ENCODE assay signal across 32 mouse cellular contexts in genomic region chr5:76108496-76108895, GRCm38 (mm10). TPM values are rescaled to one million over a fixed set of nuclear protein-coding genes. Genes with fewer than 3 reads are reported as not detected.
A peak's percentile ranks its signal among the peaks of the same experiment; 100 is the strongest.
DNase-seq lines count a peak whose midpoint lies in the region; ATAC-seq and TF ChIP-seq lines count a peak whose summit lies in the region.
"Had no signal": no experiment of that assay in that cellular context is flagged by ENCODE, and none has a peak within 500 bp of the region (broad histone marks: within the 10 kb centered on the region; RNA-seq: fewer than 3 reads in every experiment).

No protein-coding gene starts in this region.

- no peak overlapping the region for H3K4me3 ChIP-seq in liver, postnatal 0 days (ENCODE audit: low read depth, low read length)
- H3K4me3 ChIP-seq: embryonic facial prominence, embryonic 10.5 days; embryonic facial prominence, embryonic 13.5 days; erythroblast, embryonic 14.5 days; forebrain, embryonic 12.5 days; forebrain, embryonic 15.5 days; heart, embryonic 12.5 days; heart, embryonic 15.5 days; hindbrain, embryonic 10.5 days; hindbrain, embryonic 13.5 days; intestine, embryonic 15.5 days had no signal

- no peak for TF ChIP-seq CTCF in liver, postnatal 0 days (IDR thresholded peaks at IDR 0.05; ENCODE audit: low read depth)

- H3K27me3 ChIP-seq in liver, postnatal 0 days (ENCODE audit: insufficient read depth, low read length): no peaks in the 10 kb centered on the region
- H3K27me3 ChIP-seq: CH12.LX; embryonic facial prominence, embryonic 13.5 days; forebrain, embryonic 12.5 days; forebrain, embryonic 15.5 days; heart, embryonic 12.5 days; heart, embryonic 15.5 days; hindbrain, embryonic 13.5 days; intestine, embryonic 15.5 days had no signal

- DNase-seq in adrenal gland, adult (ENCODE audit: inconsistent age in 2 of 2, low spot score in 1 of 2): peak; percentile 25 to 51
- no peak for DNase-seq in adrenal gland, postnatal 14 days
- DNase-seq in adrenal gland, postnatal 36 days: peak; percentile 5 to 31
- DNase-seq in adrenal gland, adult 18-20 months (ENCODE audit: low spot score in 2 of 2): no peak
- DNase-seq in 3T3-L1 (ENCODE audit: low read depth, low spot score): peak; percentile 70
- no peak for DNase-seq in liver, postnatal 0 days
- DNase-seq: adrenal gland, postnatal 10 days; B cell, adult 2 months; cerebellum, adult 11 months; cerebellum, adult 8-10 months; cerebellum, postnatal 36 days; embryo, embryonic 11 days; gastrocnemius, postnatal 10 days; gastrocnemius, postnatal 36 days; heart, postnatal 10 days; heart, postnatal 36 days; kidney, adult 11 months; kidney, adult 8-10 months had no signal

- TF ChIP-seq EP300 in liver, postnatal 0 days (IDR thresholded peaks at IDR 0.05; ENCODE audit: low read depth): no peak

- H3K4me1 ChIP-seq in liver, postnatal 0 days (ENCODE audit: insufficient read depth): no peaks in the 10 kb centered on the region
- H3K4me1 ChIP-seq: embryonic facial prominence, embryonic 10.5 days; embryonic facial prominence, embryonic 13.5 days; forebrain, embryonic 12.5 days; forebrain, embryonic 15.5 days; heart, embryonic 12.5 days; heart, embryonic 15.5 days; hindbrain, embryonic 10.5 days; hindbrain, embryonic 13.5 days; intestine, embryonic 15.5 days had no signal

- no peaks in the 10 kb centered on the region for H3K9me3 ChIP-seq in liver, postnatal 0 days (ENCODE audit: low read length)
- H3K9me3 ChIP-seq: embryonic facial prominence, embryonic 10.5 days; embryonic facial prominence, embryonic 13.5 days; forebrain, embryonic 12.5 days; forebrain, embryonic 15.5 days; G1E; heart, embryonic 12.5 days; heart, embryonic 15.5 days; hindbrain, embryonic 10.5 days; hindbrain, embryonic 13.5 days; intestine, embryonic 15.5 days had no signal

- no peak overlapping the region for H3K9ac ChIP-seq in liver, postnatal 0 days (replicated peaks)
- H3K9ac ChIP-seq: embryonic facial prominence, embryonic 13.5 days; forebrain, embryonic 12.5 days; forebrain, embryonic 15.5 days; heart, embryonic 12.5 days; heart, embryonic 15.5 days; hindbrain, embryonic 13.5 days; intestine, embryonic 15.5 days had no signal

- WGBS in liver, postnatal 0 days (ENCODE audit: insufficient replicate concordance): 66% methylated on average over 3 of the region's 3 CpGs

- no peak overlapping the region for H3K27ac ChIP-seq in liver, postnatal 0 days (ENCODE audit: low read depth)
- H3K27ac ChIP-seq: embryonic facial prominence, embryonic 10.5 days; embryonic facial prominence, embryonic 13.5 days; forebrain, embryonic 12.5 days; forebrain, embryonic 15.5 days; heart, embryonic 15.5 days; hindbrain, embryonic 10.5 days; hindbrain, embryonic 13.5 days; intestine, embryonic 15.5 days had no signal

- no peak overlapping the region for H3K4me2 ChIP-seq in liver, postnatal 0 days (ENCODE audit: low read depth, low read length)
- H3K4me2 ChIP-seq: embryonic facial prominence, embryonic 13.5 days; forebrain, embryonic 12.5 days; forebrain, embryonic 15.5 days; heart, embryonic 12.5 days; heart, embryonic 15.5 days; hindbrain, embryonic 13.5 days; intestine, embryonic 15.5 days had no signal

- ATAC-seq in liver, postnatal 0 days: no peak
- ATAC-seq: activated CD4-positive, CD25-positive, alpha-beta regulatory T cell, adult 4 months; forebrain, embryonic 15.5 days; hindbrain, embryonic 16.5 days; intestine, embryonic 15.5 days had no signal

- no peaks in the 10 kb centered on the region for H3K36me3 ChIP-seq in liver, postnatal 0 days (replicated peaks; ENCODE audit: insufficient read depth, low read length)
- H3K36me3 ChIP-seq: embryonic facial prominence, embryonic 10.5 days; embryonic facial prominence, embryonic 13.5 days; forebrain, embryonic 12.5 days; forebrain, embryonic 15.5 days; G1E; heart, embryonic 12.5 days; heart, embryonic 15.5 days; hindbrain, embryonic 10.5 days; hindbrain, embryonic 13.5 days; intestine, embryonic 15.5 days had no signal

RNA-seq across cellular contexts. Expression of gene Srd5a3, which starts 31.6 kb away (rescaled TPM):
- total RNA-seq in adrenal gland, postnatal 14 days (2021): 21.4 and 26.5 TPM in 2 replicates
- total RNA-seq in adrenal gland, postnatal 36 days (2021): 10 to 100 TPM; 23.6 to 33.3 TPM
- 10 to 100 TPM; 17.3 to 22.2 TPM for total RNA-seq in adrenal gland, adult 18-20 months (2021)
- polyA plus RNA-seq in liver, postnatal 0 days (2015; fragmentation: Nextera tagmentation; extraction: Ambion mirVana): 15.4 and 15.6 TPM in 2 replicates

Comparison
In these comparisons a context has a peak if more than half of its experiments do, and no peak if none do; other contexts are left out.
1. DNase-seq: peak in adrenal gland, adult (2 of 2), adrenal gland, postnatal 36 days (2 of 2) and 3T3-L1 (single experiment); none in adrenal gland, postnatal 14 days (single experiment), adrenal gland, adult 18-20 months (0 of 2) and liver, postnatal 0 days (single experiment).